Mouse (Mus musculus) embryonic facial prominence, embryonic 14.5 days (tissue): Measurements from ENCODE around the gene Arid5b. TPM values are rescaled to one million over a fixed set of nuclear protein-coding genes. Genes with fewer than 3 reads are reported as not detected.

Source experiments
- ATAC-seq: fragments of 200-750 bp; cut with Nextera tagmentation; 2 replicates; pipeline ENCODE4 v1.8.0; 2017; ENCODE audit warnings: low read depth, moderate number of reproducible peaks, moderate TSS enrichment
- DNase-seq: peaks from one replicate; pipeline ENCODE4 v3.0.0-alpha.2; 2015; ENCODE audit warnings: low spot score
- H3K27ac ChIP-seq: fragments of 300-500 bp; sonication (generic); replicated peaks from 2 replicates; pipeline ENCODE4 v1.5.1; 2014; ENCODE audit warnings: low read depth, mild to moderate bottlenecking, low read length, moderate library complexity
- H3K27me3 ChIP-seq: fragments of 300-500 bp; sonication (generic); replicated peaks from 2 replicates; pipeline ENCODE4 v1.6.1; 2014; ENCODE audit warnings: low read length; ENCODE audit not compliant: control insufficient read depth, insufficient read depth
- H3K36me3 ChIP-seq: fragments of 300-500 bp; sonication (generic); 2 replicates; pipeline ENCODE4 v1.6.1; 2014; ENCODE audit warnings: low read length, mixed read lengths; ENCODE audit not compliant: control insufficient read depth, insufficient read depth
- H3K4me1 ChIP-seq: fragments of 300-500 bp; sonication (generic); 2 replicates; pipeline ENCODE4 v1.6.1; 2014; ENCODE audit warnings: antibody characterized with exemption, low read length; ENCODE audit not compliant: control insufficient read depth, insufficient read depth
- H3K4me2 ChIP-seq: fragments of 300-500 bp; sonication (generic); 2 replicates; pipeline ENCODE4 v1.6.1; 2014; ENCODE audit warnings: low read depth, mild to moderate bottlenecking, low read length, moderate library complexity, mixed read lengths
- H3K4me3 ChIP-seq: fragments of 300-500 bp; sonication (generic); 2 replicates; pipeline ENCODE4 v1.5.1; 2014; ENCODE audit warnings: low read depth, mild to moderate bottlenecking, low read length
- H3K9ac ChIP-seq: fragments of 300-500 bp; sonication (generic); 2 replicates; pipeline ENCODE4 v1.6.1; 2014; ENCODE audit warnings: low read depth, mild to moderate bottlenecking, low read length, moderate library complexity, mixed read lengths
- H3K9me3 ChIP-seq: fragments of 300-500 bp; sonication (generic); 2 replicates; pipeline ENCODE4 v1.6.1; 2016; ENCODE audit warnings: low read length; ENCODE audit not compliant: control insufficient read depth
- WGBS: fragments of 180-500 bp; shearing (Covaris S2); extraction: QIAGEN DNeasy Blood & Tissue Kit; methylation state at CpG from one replicate; pipeline ENCODE4 v1.1.7; 2014; 5-methylcytosine and 5-hydroxymethylcytosine counted together
- polyA plus RNA-seq: library from polyadenylated mRNA; unstranded; fragments of >200 nt; fragmentation: Nextera tagmentation; extraction: Ambion mirVana; gene quantifications from 2 replicates; pipeline ENCODE4 v1.2.1, GENCODE M21; 2014

Arid5b gene
- polyA plus RNA-seq, 1 experiment from 2014 or later: 34.4 TPM

DNA sequence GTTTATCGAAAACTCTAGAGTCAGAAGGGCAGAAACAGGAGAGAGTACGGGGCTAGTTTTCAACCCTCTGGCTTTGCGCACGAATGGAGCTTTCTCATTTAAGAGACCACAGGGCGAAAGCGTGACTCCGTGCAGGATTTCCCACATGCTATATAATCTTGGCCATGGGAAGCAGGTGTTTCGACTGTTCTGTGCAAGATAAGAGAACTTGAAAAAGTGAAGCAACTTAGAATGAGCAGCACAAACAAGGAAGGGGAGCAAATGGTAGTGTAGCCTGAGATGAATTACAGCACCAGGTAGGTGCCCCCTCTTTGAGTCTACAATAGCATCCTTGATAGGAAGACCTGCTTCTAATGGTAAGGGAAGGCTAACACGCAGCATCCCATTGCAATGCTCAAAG lies 118.8 kb downstream of the Arid5b start:
- Histone ChIP-seq H3K27ac (no peak overlapping the region), H3K4me2 (no peak overlapping the region), H3K27me3 (no peaks in the 10 kb centered on the region), H3K36me3 (0 out of 2 replicates have a peak, but pooled peaks cover 4% of the 10 kb centered on the region), H3K4me1 (peaks cover 1% of the 10 kb centered on the region), H3K9me3 (no peaks in the 10 kb centered on the region), H3K4me3 (no peak overlapping the region), H3K9ac (no peak overlapping the region)
- 94% methylated on average over 9 of the region's 9 CpGs for WGBS
- DNase-seq: no peak
- ATAC-seq: no peak

DNA sequence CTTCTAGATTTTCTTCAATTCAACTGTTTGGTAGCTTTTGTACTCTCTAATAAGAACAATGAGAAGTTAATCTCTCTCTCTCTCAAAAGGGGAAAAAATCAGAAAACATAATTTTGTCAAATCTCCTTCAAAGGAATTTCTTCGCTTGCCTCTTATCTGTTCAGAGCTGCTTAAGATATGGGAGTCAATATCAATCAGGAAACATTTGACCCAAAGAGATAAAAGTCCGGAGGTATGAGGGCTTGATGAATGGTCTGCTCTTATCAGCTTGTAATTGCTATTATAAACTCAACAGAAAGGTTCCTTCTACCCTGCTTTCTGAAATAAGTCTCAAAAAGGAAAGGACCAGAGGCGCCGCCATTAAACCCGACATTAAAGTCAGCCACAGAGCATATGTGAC lies 120.0 kb downstream of the Arid5b start:
- 83% methylated on average over 5 of the region's 5 CpGs for WGBS
- Histone ChIP-seq H3K36me3 (0 out of 2 replicates have a peak, but pooled peaks cover 4% of the 10 kb centered on the region), H3K27ac (no peak overlapping the region), H3K9me3 (no peaks in the 10 kb centered on the region), H3K4me1 (peaks cover 4% of the 10 kb centered on the region), H3K27me3 (no peaks in the 10 kb centered on the region), H3K4me2 (no peak overlapping the region), H3K9ac (no peak overlapping the region), H3K4me3 (no peak overlapping the region)
- DNase-seq (no peak), ATAC-seq (no peak)

DNA sequence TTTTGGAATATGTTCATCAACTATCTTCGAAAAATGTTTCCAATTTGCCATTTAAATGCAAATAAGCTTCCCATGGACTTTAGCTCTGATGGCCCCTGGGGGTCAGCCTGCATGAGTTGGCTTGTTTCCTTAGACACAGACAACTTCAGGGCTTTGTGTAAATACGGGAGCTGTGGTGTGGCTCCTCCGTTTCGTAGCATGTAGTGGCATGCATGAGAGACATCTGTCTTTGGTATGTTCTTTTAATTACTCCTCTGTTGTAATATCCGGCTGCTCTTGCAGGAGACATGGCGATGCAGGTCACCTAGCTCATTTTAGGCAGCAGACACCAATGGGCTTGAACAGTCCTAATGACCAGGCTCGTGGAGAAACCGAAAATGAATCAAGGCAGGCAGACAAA lies 121.0 kb downstream of the Arid5b start:
- 0 out of 2 replicates have a peak, but pooled peaks cover 4% of the 10 kb centered on the region for H3K36me3 ChIP-seq
- H3K9me3 ChIP-seq: no peaks in the 10 kb centered on the region
- H3K4me3 ChIP-seq: no peak overlapping the region
- WGBS: 60% methylated on average over 8 of the region's 8 CpGs
- no peak for ATAC-seq
- no peak overlapping the region; the same call in 1 of the 2 replicates for H3K27ac ChIP-seq
- peaks cover 4% of the 10 kb centered on the region for H3K4me1 ChIP-seq
- H3K4me2 ChIP-seq: no peak overlapping the region
- no peak for DNase-seq
- H3K27me3 ChIP-seq: no peaks in the 10 kb centered on the region
- H3K9ac ChIP-seq: no peak overlapping the region

DNA sequence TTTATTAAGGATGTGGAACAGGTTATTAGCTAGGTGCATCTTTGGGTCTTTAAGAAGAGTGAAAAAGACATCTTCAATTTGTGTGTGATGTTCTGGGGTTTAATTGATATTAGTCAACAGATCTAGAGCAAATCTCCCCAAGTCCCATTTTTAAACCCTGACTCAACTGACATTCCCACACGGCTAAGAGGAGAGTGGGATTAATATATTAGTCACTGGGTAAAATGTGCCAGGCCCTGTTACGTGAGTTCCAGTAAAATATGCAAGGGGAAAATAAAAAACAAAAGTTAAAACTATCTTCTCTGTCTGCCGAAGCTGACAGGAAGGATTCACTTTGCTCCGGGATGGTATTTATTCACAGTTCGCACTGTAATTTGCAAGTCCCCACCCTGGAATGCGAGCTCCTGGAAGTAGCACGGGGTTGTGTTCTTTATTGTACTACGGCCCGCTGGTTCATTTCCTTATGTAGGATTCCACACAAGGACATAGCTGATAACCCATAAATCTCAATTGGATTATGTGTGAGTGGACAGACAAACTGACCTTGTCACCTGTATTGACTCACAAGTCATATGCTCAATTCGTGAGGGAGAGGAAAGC lies 121.8 kb downstream of the Arid5b start:
- H3K27ac ChIP-seq: no peak overlapping the region
- H3K4me2 ChIP-seq: no peak overlapping the region
- peaks cover 5% of the 10 kb centered on the region; the same call in 1 of the 2 replicates for H3K9me3 ChIP-seq
- no peaks in the 10 kb centered on the region for H3K27me3 ChIP-seq
- no peak overlapping the region for H3K9ac ChIP-seq
- ATAC-seq (no peak), DNase-seq (peak; percentile 42)
- H3K4me3 ChIP-seq: no peak overlapping the region
- WGBS: 53% methylated on average over 10 of the region's 10 CpGs
- peaks cover 5% of the 10 kb centered on the region; the same call in 1 of the 2 replicates for H3K36me3 ChIP-seq
- peaks cover 4% of the 10 kb centered on the region for H3K4me1 ChIP-seq

DNA sequence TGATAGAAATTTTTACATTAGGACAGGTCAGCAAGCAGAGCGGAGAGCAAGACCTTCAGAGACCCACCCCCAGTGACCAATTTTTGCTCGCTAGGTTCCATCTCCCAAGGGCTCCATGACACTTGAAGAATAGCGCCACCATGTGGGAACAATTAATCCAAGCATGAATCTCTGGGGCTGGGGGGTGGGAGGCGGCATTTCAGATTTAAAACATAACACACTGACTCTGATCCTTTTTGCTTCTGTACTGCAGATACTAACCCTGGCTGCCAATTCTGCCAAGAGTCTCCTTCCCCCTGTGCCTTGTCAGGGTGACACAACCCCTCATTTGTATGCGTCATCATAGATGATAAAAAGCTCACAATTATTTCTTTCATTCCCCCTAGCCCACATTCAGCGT lies 122.4 kb downstream of the Arid5b start:
- H3K4me3 ChIP-seq: no peak overlapping the region
- no peak for ATAC-seq
- H3K4me2 ChIP-seq: no peak overlapping the region
- peaks cover 9% of the 10 kb centered on the region; the same call in 1 of the 2 replicates for H3K9me3 ChIP-seq
- peaks cover 4% of the 10 kb centered on the region for H3K4me1 ChIP-seq
- peaks cover 7% of the 10 kb centered on the region; the same call in 1 of the 2 replicates for H3K36me3 ChIP-seq
- no peak for DNase-seq
- no peaks in the 10 kb centered on the region for H3K27me3 ChIP-seq
- H3K27ac ChIP-seq: no peak overlapping the region
- H3K9ac ChIP-seq: no peak overlapping the region
- WGBS: 81% methylated on average over 6 of the region's 6 CpGs

DNA sequence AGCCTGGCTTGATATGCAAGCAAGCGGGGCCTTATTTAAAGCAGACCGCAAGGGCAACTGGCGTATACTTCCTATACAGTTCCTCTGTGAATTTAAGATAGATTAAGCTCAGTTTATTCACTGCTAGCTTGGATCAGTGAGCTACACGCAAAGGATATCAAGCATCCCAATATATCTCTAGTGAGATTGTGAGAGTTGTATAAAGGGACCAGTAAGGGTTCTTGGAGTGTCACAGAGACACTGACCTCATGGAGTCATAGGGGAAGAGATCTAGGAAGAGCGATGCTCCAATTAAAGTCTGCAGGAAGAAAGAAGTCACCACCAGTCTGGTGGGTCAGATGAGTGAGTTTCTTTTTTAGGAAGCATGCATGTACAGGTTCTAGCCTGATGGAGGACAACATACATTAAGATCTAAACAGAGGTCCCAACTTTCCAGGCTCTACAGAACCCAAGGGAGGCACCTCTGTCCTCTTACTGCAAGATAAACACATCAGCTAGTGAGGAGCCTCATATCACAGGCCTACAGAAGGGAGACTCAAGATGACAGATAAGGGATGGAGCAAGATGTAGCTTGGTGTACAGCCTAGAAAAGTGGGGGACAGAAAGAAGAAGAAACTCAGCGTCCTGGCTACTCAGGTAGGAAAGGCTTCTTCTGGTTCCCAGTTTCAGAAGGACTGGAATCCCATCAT lies 123.0 kb downstream of the Arid5b start:
- H3K4me3 ChIP-seq: no peak overlapping the region
- WGBS: 93% methylated on average over 6 of the region's 6 CpGs
- no peaks in the 10 kb centered on the region for H3K27me3 ChIP-seq
- H3K9me3 ChIP-seq: peaks cover 9% of the 10 kb centered on the region; the same call in 1 of the 2 replicates
- H3K9ac ChIP-seq: no peak overlapping the region
- peaks cover 4% of the 10 kb centered on the region for H3K4me1 ChIP-seq
- H3K4me2 ChIP-seq: no peak overlapping the region
- DNase-seq: no peak
- H3K27ac ChIP-seq: no peak overlapping the region
- peaks cover 7% of the 10 kb centered on the region; the same call in 1 of the 2 replicates for H3K36me3 ChIP-seq
- ATAC-seq: no peak

DNA sequence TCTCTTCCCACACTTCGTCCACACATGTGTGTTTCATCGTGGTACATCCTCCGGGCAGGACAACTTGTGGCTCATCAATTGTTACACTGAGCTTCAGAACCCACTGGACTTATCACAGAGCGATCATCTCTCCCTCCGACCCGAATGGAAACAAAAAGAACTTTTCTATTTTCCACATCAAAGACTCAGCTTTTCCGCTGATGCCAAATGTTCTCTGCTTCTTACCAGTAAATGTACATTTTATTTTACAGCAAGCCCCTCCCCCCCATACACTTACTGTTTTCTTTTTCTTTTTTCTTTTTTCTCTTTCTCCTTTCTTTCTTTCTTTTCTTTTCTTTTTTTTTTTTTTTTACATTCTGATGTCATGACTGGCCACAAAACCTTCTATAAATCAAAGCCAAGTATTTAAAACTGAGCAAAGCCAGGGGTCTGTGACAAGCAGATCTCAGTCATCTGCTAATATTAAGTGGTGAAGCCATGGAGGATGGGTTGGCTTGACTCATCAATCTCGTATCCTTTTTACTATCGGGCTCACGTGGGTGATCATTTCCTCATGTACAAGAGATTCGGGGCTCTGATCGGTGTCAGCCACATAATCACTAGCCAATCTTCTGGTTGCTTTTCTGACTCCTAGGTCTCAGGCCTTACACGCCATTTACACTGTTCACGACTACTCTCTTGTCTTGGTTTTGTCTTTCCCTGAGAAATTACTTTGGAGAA lies 124.3 kb downstream of the Arid5b start:
- Histone ChIP-seq H3K36me3 (peaks cover 7% of the 10 kb centered on the region; the same call in 1 of the 2 replicates), H3K27me3 (no peaks in the 10 kb centered on the region), H3K27ac (no peak overlapping the region), H3K9ac (no peak overlapping the region), H3K4me3 (no peak overlapping the region), H3K4me1 (peaks cover 4% of the 10 kb centered on the region), H3K4me2 (no peak overlapping the region), H3K9me3 (peaks cover 9% of the 10 kb centered on the region; the same call in 1 of the 2 replicates)
- ATAC-seq (no peak), DNase-seq (no peak)
- 84% methylated on average over 14 of the region's 14 CpGs for WGBS

DNA sequence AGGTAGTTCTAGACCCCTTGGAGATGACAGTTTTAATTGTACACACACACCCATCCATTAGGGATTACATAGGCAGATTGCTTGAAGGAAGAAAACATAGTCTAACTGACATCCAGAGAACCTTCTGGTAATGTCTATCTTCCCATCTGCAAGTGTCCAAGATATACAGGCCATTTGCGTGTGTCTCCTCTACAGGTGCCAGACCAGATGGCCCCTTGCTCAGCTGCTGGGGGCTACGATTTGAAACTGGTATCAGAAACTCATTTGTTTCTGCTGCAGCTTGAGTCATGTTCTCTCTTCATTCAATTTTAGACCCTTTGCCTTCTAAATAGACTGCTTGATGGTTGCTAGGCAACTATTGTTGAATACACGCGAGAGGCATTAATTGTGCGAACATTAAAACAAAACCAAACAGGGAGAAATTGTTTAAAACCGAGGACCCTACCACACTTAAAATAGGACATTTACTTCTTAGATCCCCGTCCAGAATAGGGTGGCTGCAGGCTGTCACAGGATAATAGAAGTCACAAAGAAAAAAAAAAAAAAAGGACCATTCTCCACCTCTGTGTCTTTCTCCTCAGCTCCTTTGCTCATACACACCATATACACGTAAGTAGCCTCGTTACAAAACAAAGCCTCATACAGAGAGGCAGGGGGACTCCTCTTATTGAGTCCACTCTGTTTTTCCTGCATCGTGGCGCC lies 125.0 kb downstream of the Arid5b start:
- ATAC-seq: no peak
- H3K27ac ChIP-seq: no peak overlapping the region
- 82% methylated on average over 11 of the region's 11 CpGs for WGBS

More for the DNA sequence above, 125.0 kb downstream of the Arid5b start:
- peaks cover 9% of the 10 kb centered on the region; the same call in 1 of the 2 replicates for H3K9me3 ChIP-seq
- no peaks in the 10 kb centered on the region for H3K27me3 ChIP-seq
- no peak overlapping the region for H3K4me3 ChIP-seq
- H3K36me3 ChIP-seq: peaks cover 7% of the 10 kb centered on the region; the same call in 1 of the 2 replicates
- H3K9ac ChIP-seq: no peak overlapping the region
- DNase-seq: no peak
- peaks cover 9% of the 10 kb centered on the region for H3K4me1 ChIP-seq
- H3K4me2 ChIP-seq: no peak overlapping the region
